Mouse (Mus musculus): ENCODE measurements around the gene Rundc3b.

The Rundc3b gene

GRCm38 (mm10) chr5:8488701-8489297 lies 134.0 kb downstream of the Rundc3b start:
- DNase-seq (ENCODE audit: low spot score) = no peak

GRCm38 (mm10) chr5:8487989-8488700 lies 134.6 kb downstream of the Rundc3b start:
- no peak for DNase-seq (ENCODE audit: low spot score)

GRCm38 (mm10) chr5:8456561-8456960 lies 166.2 kb downstream of the Rundc3b start:
- DNase-seq (ENCODE audit: low spot score) = no peak

GRCm38 (mm10) chr5:8455565-8455964 lies 167.2 kb downstream of the Rundc3b start:
- no peak for DNase-seq (ENCODE audit: low spot score)

Measured in ovary, adult 18-20 months (tissue).